Mouse (Mus musculus) forebrain, postnatal 0 days (tissue): ENCODE data around the gene Peli2. TPM values are rescaled to one million over a fixed set of nuclear protein-coding genes. Genes with fewer than 3 reads are reported as not detected.
A peak's percentile ranks its signal among the peaks of the same experiment; 100 is the strongest.

ENCODE experiments used
- ATAC-seq: fragments of 200-750 bp; cut with Nextera tagmentation; 2 replicates; pipeline ENCODE4 v1.8.0; 2017; ENCODE audit warnings: mild to moderate bottlenecking, moderate library complexity
- DNase-seq: peaks from one replicate; pipeline ENCODE4 v3.0.0-alpha.2; 2015
- H3K27ac ChIP-seq: fragments of 300-500 bp; sonication (generic); 2 replicates; pipeline ENCODE4 v1.5.1; 2014; ENCODE audit warnings: low read depth, mild to moderate bottlenecking, antibody characterized with exemption, low read length, moderate library complexity, mixed read lengths
- H3K27me3 ChIP-seq: fragments of 300-500 bp; sonication (generic); 2 replicates; pipeline ENCODE4 v1.6.1; 2014; ENCODE audit warnings: mild to moderate bottlenecking, low read length, mixed read lengths; ENCODE audit not compliant: insufficient read depth
- H3K36me3 ChIP-seq: fragments of 300-500 bp; sonication (generic); 2 replicates; pipeline ENCODE4 v1.6.1; 2014; ENCODE audit warnings: mild to moderate bottlenecking, moderate library complexity; ENCODE audit not compliant: insufficient read depth
- H3K4me1 ChIP-seq: fragments of 300-500 bp; sonication (generic); 2 replicates; pipeline ENCODE4 v1.6.1; 2014; ENCODE audit warnings: antibody characterized with exemption; ENCODE audit not compliant: insufficient read depth
- H3K4me2 ChIP-seq: fragments of 300-500 bp; sonication (generic); 2 replicates; pipeline ENCODE4 v1.6.1; 2014; ENCODE audit warnings: low read depth, mild to moderate bottlenecking, moderate library complexity
- H3K4me3 ChIP-seq: fragments of 300-500 bp; sonication (generic); 2 replicates; pipeline ENCODE4 v1.5.1; 2014; ENCODE audit warnings: low read depth, low read length, mixed read lengths
- H3K9ac ChIP-seq: fragments of 300-500 bp; sonication (generic); 2 replicates; pipeline ENCODE4 v1.6.1; 2014; ENCODE audit warnings: mild to moderate bottlenecking
- H3K9me3 ChIP-seq: fragments of 300-500 bp; sonication (generic); 2 replicates; pipeline ENCODE4 v1.6.1; 2016; ENCODE audit warnings: low read length
- CTCF ChIP-seq: sonication (generic); IDR thresholded peaks from 2 replicates; pipeline ENCODE4 v1.5.1; 2016; ENCODE audit warnings: antibody characterized with exemption, control low read depth, low read depth
- WGBS: fragments of 180-500 bp; shearing (Covaris S2); extraction: QIAGEN DNeasy Blood & Tissue Kit; methylation state at CpG from one replicate; pipeline ENCODE4 v1.1.7; 2014; 5-methylcytosine and 5-hydroxymethylcytosine counted together
- polyA plus RNA-seq: library from polyadenylated mRNA; unstranded; fragments of >200 nt; fragmentation: Nextera tagmentation; extraction: Ambion mirVana; gene quantifications from 2 replicates; pipeline ENCODE4 v1.2.1, GENCODE M21; 2015
- total RNA-seq: library from RNA; depleted of rRNA; stranded (reverse); fragments of >200 nt; gene quantifications from 2 replicates; pipeline ENCODE4 v1.2.3, GENCODE M21; 2014

The Peli2 gene
- total and polyA plus RNA-seq, 2 experiments from 2014 or later, result 6.6 to 16.4 TPM

GRCm38 (mm10) chr14:48303235-48303634, 182.6 kb downstream of the Peli2 start:
- H3K27ac ChIP-seq, result 0 out of 2 replicates have a peak overlapping the region, but pooled peaks have one; percentile 10
- no peak overlapping the region for H3K9ac ChIP-seq
- no peaks in the 10 kb centered on the region for H3K9me3 ChIP-seq
- no peak overlapping the region for H3K4me3 ChIP-seq
- no peaks in the 10 kb centered on the region for H3K27me3 ChIP-seq
- peak; percentile 71 for DNase-seq
- no peak for TF ChIP-seq CTCF
- no peaks in the 10 kb centered on the region for H3K36me3 ChIP-seq
- no peaks in the 10 kb centered on the region for H3K4me1 ChIP-seq
- peak; percentile 92 for ATAC-seq
- no peak overlapping the region for H3K4me2 ChIP-seq
- 45% methylated on average over 6 of the region's 6 CpGs for WGBS

DNA sequence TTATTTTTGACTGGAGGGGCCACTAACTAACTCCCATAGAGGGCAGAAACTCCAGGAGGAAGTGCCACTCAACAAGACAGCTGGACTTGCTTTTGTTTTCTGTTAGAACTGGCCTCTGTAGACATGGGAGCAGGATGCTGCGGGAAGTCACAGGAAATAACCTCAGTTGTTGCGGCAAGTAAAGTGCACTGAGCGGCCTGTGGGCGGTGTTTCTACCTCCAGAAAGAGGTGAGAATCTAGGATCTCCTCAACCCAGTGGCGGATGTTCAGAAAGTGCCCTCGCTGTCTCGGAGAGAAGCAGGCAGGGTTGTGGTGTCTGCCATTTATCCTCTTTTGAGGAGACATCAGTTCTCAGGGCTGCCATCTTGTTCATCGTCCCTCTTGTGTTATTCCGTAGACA, 183.2 kb downstream of the Peli2 start:
- Histone ChIP-seq H3K9ac (no peak overlapping the region), H3K4me2 (no peak overlapping the region), H3K4me3 (no peak overlapping the region), H3K27me3 (no peaks in the 10 kb centered on the region), H3K36me3 (no peaks in the 10 kb centered on the region), H3K27ac (no peak overlapping the region), H3K4me1 (no peaks in the 10 kb centered on the region), H3K9me3 (no peaks in the 10 kb centered on the region)
- ATAC-seq, result no peak
- no peak for DNase-seq
- TF ChIP-seq CTCF, result no peak
- 93% methylated on average over 9 of the region's 9 CpGs for WGBS

- no peaks in the 10 kb centered on the region for H3K27me3 ChIP-seq
- H3K9ac ChIP-seq, result no peak overlapping the region
- H3K27ac ChIP-seq, result no peak overlapping the region
- no peak for DNase-seq
- H3K4me2 ChIP-seq, result no peak overlapping the region
- no peak for TF ChIP-seq CTCF
- 59% methylated on average over 3 of the region's 3 CpGs for WGBS
- H3K4me3 ChIP-seq, result no peak overlapping the region
- no peaks in the 10 kb centered on the region for H3K9me3 ChIP-seq
- H3K36me3 ChIP-seq, result no peaks in the 10 kb centered on the region
- no peak for ATAC-seq
- H3K4me1 ChIP-seq, result no peaks in the 10 kb centered on the region
Observed at GRCm38 (mm10) chr14:48313234-48313633, 192.6 kb downstream of the Peli2 start.

DNA sequence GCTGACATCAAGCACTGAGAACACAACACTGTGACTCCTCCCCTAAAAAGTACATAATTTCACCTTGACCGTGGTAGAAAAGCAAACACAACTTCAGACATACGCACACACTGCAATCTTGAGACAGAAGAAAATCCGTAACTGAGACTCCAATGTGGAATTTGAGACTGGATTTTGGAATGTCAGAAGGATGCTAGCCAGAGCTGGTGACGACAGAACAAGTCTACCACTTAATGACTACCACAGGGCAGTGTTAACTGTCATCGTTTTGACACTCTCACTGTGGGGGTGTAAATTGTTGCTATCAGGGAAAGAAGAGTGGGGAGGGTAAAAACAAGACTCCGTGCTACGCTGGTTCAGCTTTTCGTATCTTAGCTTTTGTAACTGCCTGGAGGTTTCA, 195.8 kb downstream of the Peli2 start:
- Histone ChIP-seq H3K27ac (no peak overlapping the region), H3K4me2 (no peak overlapping the region), H3K4me1 (no peaks in the 10 kb centered on the region), H3K9me3 (no peaks in the 10 kb centered on the region), H3K27me3 (no peaks in the 10 kb centered on the region), H3K9ac (no peak overlapping the region), H3K36me3 (no peaks in the 10 kb centered on the region), H3K4me3 (no peak overlapping the region)
- ATAC-seq (no peak), DNase-seq (no peak)
- no peak for TF ChIP-seq CTCF
- WGBS, result 79% methylated on average over 8 of the region's 8 CpGs

DNA sequence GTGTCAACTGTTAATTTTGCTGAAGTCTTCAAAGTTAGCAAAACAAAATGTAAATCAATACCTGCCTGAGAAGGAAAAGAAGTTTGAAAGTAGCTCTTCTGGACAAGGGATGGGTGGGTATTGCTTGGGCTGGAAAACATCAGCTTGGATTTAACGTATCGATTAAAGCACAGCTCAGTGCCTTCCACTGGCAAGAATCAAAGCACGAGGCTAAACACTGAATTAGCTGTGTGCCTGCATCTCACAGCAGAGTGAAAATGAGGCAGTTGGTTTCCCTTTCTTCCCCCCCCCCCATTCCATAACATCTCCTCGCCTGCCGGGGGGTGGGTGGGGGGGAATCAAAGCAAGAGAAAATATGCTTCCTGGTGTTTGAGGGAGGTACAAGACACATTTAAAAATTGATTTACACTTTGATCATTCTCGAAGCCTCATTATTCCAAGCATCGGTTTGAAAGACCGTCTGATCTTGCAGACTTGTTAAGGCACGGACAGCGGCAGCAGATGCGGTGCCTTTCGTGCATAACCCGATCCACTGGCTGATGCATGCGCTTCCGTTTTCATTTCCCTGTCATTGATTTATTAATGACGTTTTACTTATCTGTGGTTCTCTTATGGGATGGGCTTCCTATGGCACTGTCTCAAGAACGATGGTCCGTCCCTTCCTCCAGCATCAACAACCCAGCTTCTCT, 203.3 kb downstream of the Peli2 start:
- no peaks in the 10 kb centered on the region for H3K9me3 ChIP-seq
- no peak overlapping the region for H3K4me2 ChIP-seq
- no peak for ATAC-seq
- no peak overlapping the region for H3K9ac ChIP-seq
- no peak overlapping the region for H3K27ac ChIP-seq
- no peak for TF ChIP-seq CTCF
- WGBS, result 66% methylated on average over 18 of the region's 18 CpGs
- DNase-seq, result no peak
- H3K36me3 ChIP-seq, result no peaks in the 10 kb centered on the region
- H3K4me1 ChIP-seq, result no peaks in the 10 kb centered on the region
- H3K4me3 ChIP-seq, result no peak overlapping the region
- H3K27me3 ChIP-seq, result no peaks in the 10 kb centered on the region

GRCm38 (mm10) chr14:48324460-48324850, 203.8 kb downstream of the Peli2 start:
- 80% methylated on average over 4 of the region's 4 CpGs for WGBS
- H3K27me3 ChIP-seq, result no peaks in the 10 kb centered on the region
- no peak for DNase-seq

DNA sequence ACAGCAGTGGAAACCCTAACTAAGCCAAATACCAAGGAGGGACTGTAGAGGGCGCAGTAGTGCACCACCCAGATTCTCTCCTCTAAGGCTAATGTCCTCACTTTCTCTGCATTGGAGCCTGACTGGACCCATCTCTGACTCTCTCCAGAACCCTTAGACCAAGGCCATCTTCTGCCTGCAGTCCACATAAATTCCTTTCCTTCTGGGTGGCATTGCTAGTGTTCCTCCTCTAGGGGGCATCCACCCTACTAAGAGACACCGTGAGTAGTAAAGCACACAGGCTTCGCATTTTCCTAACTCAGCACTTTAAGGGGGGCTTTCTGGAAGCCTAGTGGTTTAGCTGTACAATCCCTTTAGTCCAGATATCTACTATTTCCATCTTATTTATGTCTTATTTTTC, 207.1 kb downstream of the Peli2 start:
- H3K4me3 ChIP-seq, result no peak overlapping the region
- ATAC-seq (no peak), DNase-seq (no peak)
- no peak overlapping the region for H3K9ac ChIP-seq
- no peaks in the 10 kb centered on the region for H3K9me3 ChIP-seq
- WGBS, result 73% methylated on average over 3 of the region's 3 CpGs
- H3K36me3 ChIP-seq, result no peaks in the 10 kb centered on the region
- no peaks in the 10 kb centered on the region for H3K4me1 ChIP-seq
- peak; percentile 44 for TF ChIP-seq CTCF
- H3K27me3 ChIP-seq, result no peaks in the 10 kb centered on the region
- H3K27ac ChIP-seq, result no peak overlapping the region
- no peak overlapping the region for H3K4me2 ChIP-seq

More at GRCm38 (mm10) chr14:48324460-48324850, 203.8 kb downstream of the Peli2 start:
- H3K4me2 ChIP-seq, result no peak overlapping the region
- TF ChIP-seq CTCF, result no peak
- no peak overlapping the region for H3K9ac ChIP-seq
- H3K4me1 ChIP-seq, result no peaks in the 10 kb centered on the region
- no peak for ATAC-seq
- no peak overlapping the region for H3K4me3 ChIP-seq
- H3K9me3 ChIP-seq, result no peaks in the 10 kb centered on the region
- H3K36me3 ChIP-seq, result no peaks in the 10 kb centered on the region
- no peak overlapping the region for H3K27ac ChIP-seq
